Mouse (Mus musculus) lung, adult 18-20 months (tissue): ENCODE data around the gene Acap1.
"Not testable (repeated sequence)": the region's sequence is repeated elsewhere in the genome, so short reads cannot be mapped to it uniquely, and the experiment has no call there.

Experiments
- DNase-seq, 2 experiments: peaks; one replicate each; pipeline ENCODE4 v3.0.0; 2022; ENCODE audit warnings: mixed read lengths in 2 of 2

Acap1 gene

DNA sequence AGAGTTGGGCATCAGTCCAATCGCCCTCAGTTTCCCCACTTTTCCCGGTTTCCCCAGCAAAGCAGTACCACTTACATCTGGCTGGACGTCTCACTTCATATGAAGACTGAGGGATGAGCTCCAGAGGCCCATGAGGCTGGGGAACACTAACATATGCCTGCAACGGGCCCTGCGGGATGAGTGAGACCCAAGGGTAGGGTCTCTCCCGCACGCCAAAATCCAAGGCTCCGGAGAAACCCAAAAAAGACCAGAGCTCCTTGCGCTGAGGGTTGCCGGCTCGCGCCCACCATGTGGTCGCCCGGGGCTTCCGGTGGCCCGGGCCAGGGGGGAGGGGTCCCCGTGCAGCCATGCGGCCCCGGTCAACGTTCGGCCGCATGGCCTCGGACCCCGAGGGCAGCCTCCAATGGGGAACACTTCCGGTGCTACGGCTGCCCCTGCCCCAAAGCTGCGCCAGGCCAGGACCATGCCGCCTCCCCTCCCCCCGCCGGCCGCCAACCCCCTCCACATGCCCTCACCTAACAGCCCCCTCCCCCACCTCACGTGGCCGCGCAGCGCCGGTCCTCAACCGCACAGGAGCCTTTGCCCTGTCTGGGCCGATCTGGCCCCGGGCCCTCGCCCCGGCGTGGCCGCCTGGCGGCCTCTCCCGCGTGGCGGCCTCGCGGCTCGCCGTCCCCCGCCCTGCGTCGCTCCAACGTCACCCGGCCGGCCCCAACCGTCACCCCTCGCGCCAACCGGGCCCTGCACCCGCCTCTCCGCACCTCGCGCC lies 25.1 kb upstream of the Acap1 start:
- DNase-seq = peak; percentile 33 to 62

DNA sequence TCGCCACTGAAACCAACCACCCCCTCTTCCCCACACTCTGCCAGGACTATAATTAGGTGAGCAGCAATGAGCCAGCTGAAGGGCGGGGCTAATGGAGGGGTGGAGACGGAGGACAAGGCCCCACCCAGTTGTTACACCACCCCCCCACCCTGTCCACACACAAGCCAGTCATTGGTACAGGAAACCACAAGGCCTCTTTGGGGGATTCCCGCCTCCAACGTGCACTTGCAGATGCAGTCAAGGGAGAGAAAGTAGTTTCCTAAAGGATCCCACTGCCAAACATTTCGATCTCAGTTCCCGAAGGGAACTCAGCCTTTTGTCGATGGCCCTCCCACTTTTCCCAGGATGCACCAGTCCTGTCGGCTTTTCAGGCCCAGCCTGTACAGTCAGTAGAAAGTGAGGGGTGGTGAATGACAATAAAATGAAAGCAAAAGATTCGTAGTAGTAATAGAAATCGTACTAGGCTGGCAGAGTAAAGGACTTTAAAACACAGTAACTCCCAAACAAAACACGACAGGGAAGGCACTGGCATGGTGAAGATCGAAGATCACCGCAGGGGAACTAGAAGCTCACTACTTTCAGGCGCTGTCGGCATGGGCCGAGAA lies 24.4 kb upstream of the Acap1 start:
- DNase-seq = peak; percentile 88

DNA sequence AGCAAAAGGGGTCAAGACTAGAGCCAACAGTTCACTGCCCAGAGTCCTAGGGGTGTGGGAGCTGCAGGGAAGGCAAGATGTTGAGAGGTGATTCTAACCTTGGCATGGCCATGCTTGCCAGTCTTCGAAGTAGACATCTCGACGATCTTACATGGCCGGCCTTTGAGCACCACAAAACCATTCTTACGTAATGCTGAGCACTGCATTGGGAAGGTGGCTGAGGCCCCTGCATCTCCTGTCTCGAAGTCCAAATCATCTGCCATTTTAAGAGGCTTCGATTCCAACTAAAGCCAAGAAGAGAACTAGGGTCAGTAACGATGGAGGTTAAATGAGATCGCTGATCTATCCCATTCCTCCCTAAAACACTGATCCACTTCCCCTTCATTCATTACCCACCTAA lies 23.7 kb upstream of the Acap1 start:
- no peak for DNase-seq

DNA sequence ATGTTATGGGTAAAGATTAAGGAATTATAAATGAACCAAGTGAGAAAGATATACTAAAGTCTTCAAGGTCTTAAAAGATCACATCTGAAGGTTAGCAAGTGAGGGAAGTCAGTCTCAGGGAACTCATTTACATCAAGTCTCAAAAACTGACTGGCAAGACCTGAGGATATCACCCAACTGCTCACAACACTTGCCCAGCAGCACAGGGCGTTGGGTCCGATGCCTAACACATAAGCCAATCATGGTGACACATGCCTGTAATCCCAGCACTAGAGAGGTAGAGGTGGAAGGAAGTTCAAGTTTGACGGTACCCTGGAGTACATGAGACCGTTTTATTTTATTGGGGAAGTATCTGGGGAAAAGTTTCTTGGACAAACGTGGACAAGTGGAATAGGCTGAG lies 22.8 kb upstream of the Acap1 start:
- no peak for DNase-seq

DNA sequence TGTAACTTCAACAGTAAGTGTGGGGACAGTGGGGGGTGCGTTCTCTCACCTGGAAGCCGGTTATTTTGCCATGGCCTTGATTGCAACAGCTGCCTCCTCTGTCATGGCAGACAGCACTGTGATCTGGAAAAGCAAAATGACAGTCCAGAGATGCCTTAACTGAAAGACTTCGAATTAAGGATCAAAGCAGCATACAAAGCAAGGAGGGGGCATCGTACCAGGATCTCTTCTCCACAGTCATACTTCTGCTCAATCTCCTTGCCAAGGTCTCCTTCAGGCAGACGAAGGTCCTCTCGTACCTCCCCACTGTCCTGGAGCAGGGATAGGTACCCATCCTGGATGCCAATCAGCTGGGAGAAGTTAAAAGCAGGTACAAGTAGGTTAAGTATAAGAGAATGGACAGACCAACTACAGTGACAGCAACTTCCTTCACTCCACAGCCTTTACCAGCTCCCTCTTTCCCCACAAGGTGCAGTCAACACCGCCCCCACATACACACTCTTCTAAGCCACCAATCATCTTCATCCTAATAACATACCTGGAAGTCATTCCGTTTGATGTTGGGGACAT lies 22.1 kb upstream of the Acap1 start:
- DNase-seq = no peak

DNA sequence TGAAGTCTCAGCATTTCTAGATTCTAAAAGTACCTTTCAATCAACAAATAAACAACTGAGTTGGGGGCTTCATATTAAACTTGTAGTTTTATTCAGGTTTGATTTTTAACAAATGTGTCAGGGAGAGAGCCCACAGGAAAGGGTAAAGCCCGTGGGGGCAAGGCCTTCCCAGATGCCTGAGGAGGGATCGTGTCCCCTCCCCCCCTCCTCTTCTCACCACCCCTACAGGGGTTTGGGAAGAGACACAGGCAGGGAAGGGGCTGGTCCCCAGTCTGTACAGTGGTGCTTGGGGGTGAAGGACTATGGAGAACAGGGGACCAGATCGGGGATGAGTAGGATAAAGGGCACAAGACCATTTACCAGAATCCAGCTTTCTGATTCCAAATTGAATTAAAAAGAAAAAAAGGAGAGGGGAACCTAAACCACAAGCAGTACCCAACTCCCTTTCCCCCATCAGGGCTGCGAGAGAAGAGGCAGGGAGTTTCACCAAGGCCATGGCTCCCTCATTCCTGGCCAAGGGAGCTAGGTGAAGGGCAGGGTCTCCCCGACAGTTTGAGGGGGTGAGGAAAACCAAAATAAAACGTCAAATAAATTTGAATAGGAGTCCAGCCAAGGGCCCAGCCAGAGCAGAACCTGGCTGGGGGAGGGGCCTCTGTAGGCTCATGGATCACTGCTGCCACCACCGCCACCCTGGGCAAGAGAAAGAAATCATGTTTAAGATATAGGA lies 21.5 kb upstream of the Acap1 start:
- DNase-seq = not testable (repeated sequence)

DNA sequence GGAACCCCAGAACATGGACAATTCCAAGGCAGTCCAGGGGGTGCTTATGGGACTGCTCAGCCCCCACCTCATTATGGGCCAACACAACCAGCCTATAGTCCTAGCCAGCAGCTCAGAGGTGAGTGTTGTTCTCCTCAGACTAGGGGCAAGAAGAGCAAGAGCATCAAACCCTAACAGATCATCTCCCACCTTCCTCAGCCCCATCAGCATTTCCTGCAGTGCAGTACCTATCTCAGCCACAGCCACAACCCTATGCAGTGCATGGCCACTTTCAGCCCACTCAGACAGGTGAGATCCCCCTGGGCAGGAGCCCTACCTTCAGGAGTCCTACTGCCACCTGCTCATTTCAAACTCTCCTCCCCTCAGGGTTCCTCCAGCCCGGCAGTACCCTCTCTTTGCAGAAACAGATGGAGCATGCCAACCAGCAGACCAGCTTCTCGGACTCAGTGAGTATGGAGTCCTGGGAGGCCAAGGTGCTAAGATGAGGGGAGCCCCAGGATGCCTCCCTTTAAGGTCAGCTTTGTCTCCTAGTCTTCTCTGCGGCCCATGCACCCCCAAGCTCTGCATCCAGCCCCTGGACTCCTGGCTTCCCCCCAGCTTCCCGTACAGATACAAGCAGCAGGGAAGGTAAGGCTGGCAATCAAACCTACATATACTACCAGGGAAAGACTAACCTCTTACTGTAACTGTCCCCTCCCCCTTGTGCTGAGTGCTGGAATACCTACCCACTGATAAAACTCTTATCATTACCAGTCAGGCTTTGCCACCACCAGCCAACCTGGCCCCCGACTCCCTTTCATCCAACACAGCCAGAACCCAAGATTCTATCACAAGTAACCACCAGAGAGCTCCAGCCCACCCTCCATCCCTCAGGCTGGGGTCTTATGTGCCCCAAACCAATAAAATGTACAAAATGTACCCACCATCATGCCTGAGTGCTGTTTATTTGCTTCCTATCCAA lies 20.6 kb upstream of the Acap1 start:
- no peak for DNase-seq

DNA sequence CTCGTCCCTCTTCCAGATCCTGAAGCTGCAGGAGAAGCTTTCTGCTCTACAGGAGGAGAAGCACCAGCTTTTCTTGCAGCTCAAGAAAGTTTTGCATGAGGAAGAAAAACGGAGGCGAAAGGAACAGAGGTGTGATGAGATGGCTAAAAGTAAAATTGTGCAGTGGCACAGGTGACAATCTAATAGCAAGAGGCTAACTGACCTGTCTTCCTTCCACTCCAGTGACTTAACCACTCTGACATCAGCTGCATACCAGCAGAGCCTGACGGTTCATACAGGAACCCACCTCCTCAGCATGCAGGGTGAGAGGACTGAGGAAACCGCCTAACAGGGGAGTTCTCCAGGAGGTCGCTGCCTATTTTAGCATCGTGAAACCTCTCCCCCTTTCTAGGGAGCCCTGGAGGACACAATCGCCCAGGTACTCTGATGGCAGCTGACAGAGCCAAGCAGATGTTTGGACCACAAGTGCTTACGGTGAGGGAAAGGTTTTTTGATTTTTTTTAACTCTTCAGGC lies 19.6 kb upstream of the Acap1 start:
- no peak for DNase-seq

DNA sequence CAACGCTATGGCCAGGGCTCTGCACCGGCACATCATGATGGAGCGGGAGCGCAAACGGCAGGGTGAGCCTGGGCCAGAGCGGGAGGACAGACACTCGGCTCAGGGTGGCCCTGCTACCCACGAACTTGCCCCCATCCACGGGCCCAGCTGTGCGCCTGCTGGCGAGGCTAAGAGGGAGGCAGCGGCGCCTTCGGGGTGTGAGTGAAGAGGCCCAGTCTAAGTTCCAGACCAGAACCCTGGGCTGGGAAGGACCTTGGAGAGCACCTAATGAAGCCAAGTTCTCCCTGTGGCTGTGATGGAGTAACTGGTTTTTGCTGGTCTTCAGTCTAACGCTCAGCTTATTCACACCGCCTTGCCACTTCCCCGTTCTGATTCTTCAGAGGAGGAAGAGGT lies 19.0 kb upstream of the Acap1 start:
- no peak for DNase-seq

DNA sequence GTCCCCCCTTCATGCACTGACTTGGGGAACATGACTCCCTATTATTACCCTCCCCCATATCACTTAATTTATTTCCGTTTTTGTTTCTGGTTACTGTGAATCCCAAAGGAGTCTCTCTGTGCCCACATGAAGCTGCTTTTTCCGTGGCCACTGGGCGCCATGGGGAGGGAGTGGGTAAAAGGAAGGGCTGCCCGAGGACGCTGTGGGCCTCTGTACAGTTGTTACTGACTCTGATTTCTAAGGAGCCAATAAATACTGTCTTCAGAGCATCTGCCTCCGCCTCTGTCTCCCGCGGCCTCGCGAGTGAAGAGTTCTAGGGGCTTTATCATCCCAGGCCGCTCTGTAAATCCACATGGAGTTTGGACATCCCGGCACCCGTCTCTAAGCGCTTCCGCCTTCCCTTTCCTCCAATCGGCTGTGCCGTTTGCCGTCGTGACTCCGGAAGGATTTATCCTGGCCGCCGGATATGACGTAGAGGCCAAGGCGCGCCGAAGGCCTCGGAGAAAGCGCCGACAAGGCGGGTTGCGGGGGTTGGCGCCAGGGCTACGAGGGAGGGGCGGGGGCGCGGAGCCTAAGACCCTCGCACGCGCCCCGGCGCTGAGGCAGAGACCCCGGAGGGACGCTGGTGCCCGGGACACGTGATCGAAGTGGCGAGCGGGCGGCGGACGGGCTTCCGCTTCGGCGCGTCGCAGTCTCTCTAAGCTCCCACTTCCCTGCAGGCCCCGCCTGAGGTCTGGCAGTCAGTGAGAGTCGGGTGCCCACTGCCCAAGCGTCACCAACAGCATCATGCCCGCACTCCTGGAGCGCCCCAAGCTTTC lies 18.4 kb upstream of the Acap1 start, which contains the start of gene Gps2:
Gene Gps2, plus strand, starts transcription at position 335 of the 818 bp plus-strand sequence.
- DNase-seq = peak; percentile 92 to 94

DNA sequence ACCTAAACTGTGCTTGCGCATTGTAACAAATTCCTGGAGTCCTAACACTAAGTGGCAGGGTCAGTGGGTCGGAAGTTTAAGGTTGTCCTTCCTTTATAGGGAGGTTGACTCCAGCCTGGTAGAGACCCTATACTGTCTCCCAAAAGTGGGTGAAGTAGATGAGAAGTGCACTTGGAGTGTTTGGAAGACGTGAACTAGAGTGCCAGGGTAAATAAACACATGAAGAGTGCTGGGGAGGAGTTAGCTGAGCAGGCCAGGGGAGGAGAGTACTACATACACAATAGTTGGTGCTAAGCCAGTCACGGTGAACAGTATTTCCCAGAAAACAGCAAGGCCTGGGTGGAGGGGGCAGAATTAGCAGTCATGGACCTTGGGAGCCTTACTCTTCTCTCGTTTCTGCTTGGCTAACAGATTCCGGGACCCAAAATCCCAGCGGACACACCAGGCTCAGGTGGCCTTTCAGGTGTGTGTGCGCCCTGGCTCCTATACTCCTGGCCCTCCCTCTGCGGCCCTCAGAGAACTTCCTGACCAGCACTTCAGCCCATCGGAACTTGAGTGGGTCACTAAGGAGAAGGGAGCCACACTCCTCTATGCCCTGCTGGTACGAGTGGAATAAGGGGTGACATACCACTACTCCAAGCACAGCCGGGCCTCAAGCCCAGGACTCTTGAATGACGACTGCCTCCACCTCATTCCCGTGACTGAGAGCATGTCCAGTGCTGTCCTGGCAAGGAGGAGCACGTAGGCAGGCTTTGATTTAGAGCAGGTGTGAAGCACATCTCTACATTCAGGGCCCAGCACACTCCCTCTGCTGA lies 17.6 kb upstream of the Acap1 start:
- DNase-seq = peak; percentile 77 to 83

DNA sequence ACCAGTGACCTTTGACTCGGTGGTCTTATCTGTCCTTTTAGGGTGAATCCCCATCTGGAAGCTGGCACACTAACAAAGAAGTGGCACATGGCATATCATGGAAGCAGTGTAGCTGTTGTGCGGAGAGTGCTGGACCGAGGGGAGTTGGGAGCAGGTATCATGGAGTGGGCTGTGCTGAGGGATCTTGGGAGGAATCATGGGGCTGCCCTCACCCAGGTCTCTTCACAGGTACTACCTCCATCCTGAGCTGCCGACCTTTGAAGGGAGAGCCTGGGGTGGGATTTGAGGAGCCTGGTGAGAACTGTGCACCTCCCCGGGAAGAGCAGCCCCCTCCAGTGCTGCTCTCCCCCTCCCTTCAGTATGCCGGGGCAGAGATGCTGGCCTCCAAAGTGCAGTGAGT lies 16.4 kb upstream of the Acap1 start:
- DNase-seq = no peak

DNA sequence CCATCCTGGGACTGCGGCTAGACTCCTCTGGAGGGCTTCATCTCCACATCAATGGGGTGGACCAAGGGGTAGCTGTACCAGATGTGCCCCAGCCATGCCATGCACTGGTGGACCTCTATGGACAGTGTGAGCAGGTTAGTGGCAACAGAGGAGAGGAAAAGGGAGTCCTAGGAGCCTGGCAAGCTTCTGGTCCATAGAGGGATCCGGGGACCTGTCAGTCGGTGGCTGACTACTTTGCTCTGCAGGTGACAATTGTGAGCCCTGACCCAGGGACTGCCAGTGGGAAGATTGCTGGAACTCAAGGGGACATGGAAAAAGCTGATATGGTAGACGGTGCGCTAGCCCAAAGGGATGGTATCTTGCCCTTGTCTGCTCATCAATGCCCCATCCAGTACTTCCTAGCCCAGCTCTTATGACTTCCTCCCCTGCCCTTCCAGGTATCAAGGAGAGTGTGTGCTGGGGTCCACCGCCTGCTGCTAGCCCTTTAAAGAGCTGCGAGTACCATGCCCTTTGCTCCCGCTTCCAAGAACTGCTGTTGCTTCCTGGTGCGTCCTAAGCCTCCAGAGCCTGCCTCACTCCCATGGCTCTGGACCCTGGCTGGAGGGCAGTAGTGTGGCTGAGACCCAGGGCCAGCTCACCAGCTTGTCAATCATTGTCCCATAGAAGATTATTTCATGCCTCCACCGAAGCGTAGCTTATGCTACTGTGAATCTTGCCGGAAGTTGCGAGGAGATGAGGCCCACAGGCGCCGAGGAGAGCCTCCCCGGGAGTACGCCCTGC lies 15.6 kb upstream of the Acap1 start:
- no peak for DNase-seq

DNA sequence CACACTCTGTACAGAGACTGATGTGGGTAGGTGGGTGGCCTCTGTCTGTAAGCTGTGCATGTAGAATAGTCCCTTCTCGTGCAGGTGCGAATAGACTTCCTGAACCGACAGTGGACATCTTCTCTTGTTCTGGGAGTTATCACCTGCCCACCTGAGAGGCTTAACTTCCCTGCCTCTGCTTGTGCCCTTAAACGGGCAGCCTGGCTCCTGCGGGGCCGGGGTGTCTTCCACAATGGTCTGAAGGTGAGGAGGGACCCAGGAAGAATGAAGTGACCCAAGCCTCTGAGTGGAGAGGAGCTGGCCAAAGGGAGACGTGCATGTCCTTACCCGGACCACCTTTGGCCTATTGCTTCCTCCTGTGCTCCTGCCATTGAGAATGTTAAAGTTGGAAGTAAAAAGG lies 14.8 kb upstream of the Acap1 start:
- no peak for DNase-seq

DNA sequence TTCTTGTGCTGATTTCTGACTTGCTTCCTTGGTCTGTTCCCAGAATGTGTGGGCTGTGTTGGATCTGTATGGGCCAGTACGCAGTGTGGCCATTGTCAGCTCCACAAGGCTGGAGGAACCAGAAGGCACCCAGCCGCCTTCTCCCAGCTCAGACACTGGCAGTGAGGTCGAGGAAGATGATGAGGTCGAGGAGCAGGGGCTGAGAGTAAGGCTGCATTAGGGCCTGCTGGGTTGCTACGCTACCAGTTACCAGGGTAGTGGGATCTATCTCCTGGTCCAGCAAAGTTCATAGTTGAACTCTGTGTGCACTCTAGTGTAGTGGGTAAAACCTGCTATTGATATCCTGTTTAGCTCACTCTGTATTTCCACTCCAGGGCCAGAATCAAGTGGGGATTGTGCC lies 13.8 kb upstream of the Acap1 start:
- DNase-seq = no peak

DNA sequence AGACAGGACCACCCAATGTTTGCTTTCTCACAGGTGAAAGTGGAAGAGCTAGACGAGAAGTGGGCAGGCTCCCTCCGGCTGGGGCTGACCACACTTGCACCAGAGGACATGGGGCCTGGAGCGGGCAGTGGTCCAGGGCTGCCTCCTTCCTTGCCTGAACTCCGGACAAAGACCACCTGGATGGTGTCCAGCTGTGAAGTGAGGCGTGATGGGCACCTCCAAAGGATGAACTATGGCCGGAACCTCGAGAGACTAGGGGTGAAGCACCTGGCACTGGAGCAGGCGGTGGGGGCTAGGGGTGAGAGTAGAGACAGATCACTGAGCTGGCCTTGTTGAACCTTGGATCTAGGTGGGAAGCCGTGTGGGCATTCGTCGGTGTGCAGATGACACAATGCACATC lies 13.3 kb upstream of the Acap1 start:
- no peak for DNase-seq

DNA sequence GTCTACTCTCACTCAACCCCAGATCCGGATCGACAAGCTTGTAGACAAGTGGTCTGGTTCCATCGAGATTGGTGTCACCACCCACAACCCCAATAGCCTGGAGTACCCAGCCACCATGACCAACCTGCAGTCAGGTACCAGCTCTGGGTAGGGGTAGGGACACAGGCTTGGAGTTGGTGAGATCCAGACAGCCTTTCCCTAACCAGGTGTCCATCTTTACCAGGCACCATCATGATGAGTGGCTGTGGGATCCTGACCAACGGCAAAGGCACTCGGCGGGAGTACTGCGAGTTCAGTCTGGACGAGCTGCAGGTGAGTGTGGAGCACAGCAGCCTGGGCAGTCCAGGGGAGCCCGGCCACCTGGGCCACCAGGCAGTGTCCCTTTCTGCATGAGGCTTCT lies 9.0 kb upstream of the Acap1 start:
- DNase-seq = no peak

DNA sequence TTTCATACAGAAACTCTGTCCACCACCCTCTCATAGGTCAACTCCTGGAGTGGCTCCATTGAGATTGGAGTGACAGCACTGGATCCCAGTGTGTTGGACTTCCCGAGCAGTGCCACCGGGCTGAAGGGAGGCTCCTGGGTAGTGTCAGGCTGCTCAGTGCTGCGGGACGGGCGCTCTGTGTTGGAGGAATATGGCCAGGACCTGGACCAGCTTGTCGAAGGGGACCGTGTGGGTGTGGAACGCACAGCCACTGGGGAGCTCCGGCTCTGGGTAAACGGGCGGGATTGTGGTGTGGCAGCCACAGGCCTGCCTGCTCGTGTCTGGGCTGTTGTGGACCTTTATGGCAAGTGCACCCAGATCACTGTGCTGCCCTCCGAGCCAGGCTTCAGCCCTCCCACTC lies 7.6 kb upstream of the Acap1 start:
- no peak for DNase-seq

DNA sequence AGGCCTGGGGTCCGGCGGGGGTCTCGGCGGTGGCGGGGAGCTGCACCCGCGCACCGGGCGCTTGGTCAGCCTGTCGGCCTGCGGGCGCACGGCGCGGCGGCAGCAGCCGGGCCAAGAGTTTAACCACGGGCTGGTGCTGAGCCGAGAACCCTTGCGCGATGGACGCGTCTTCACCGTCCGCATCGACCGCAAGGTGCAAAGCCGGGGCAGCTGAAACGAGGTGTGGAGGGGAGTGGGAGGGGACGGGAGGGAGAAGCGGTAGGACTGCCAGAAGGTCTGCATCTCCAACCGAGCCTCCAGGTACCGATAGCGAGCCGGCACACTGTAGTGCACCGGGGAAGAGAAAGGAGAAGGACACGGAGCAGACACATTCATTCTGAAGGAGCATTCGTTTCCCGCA lies 6.7 kb upstream of the Acap1 start:
- no peak for DNase-seq

DNA sequence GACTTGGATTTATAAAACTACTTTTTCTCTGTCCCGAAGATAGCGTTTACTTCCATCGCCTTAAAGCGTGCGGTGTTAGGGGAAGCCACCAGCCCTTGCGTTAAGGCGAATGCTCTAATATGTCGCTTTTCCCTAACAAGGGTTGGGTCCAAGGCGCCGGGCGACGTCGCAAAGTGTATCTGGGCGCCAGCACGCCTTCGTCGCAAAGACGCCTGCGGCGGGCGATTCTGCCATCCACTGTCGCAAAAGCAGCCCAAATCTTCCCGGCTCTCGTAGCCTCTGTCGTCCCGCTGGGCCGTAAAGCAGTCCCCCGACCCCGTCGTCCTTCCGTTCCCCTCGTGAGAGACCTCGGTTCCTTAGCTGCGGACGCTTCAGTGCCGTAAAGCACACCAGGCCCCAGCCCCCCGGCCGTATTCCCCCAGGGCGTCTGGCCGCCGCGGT lies 6.1 kb upstream of the Acap1 start:
- peak; percentile 96 to 97 for DNase-seq
